Mouse (Mus musculus) forebrain, embryonic 14.5 days (tissue): ENCODE measurements around the gene Mpig6b. TPM values are rescaled to one million over a fixed set of nuclear protein-coding genes. Genes with fewer than 3 reads are reported as not detected.

ENCODE experiments used
- ATAC-seq: fragments of 200-750 bp; cut with Nextera tagmentation; 2 replicates; pipeline ENCODE4 v1.8.0; 2017; ENCODE audit warnings: mild to moderate bottlenecking, moderate library complexity
- DNase-seq: peaks from one replicate; pipeline ENCODE4 v3.0.0-alpha.2; 2015; ENCODE audit warnings: low spot score
- H3K27ac ChIP-seq: fragments of 300-500 bp; sonication (generic); 2 replicates; pipeline ENCODE4 v1.5.1; 2014; ENCODE audit warnings: low read depth, mild to moderate bottlenecking, control low read depth, low read length, moderate library complexity
- H3K27me3 ChIP-seq: fragments of 300-500 bp; sonication (generic); replicated peaks from 2 replicates; pipeline ENCODE4 v1.6.1; 2014; ENCODE audit warnings: low read length, control low read depth, mixed read lengths; ENCODE audit not compliant: control insufficient read depth, insufficient read depth
- H3K36me3 ChIP-seq: fragments of 300-500 bp; sonication (generic); 2 replicates; pipeline ENCODE4 v1.6.1; 2014; ENCODE audit warnings: low read length, control low read depth; ENCODE audit not compliant: control insufficient read depth, insufficient read depth
- H3K4me1 ChIP-seq: fragments of 300-500 bp; sonication (generic); 2 replicates; pipeline ENCODE4 v1.6.1; 2014; ENCODE audit warnings: antibody characterized with exemption, low read length, control low read depth; ENCODE audit not compliant: control insufficient read depth, insufficient read depth
- H3K4me2 ChIP-seq: fragments of 300-500 bp; sonication (generic); 2 replicates; pipeline ENCODE4 v1.6.1; 2014; ENCODE audit warnings: mild to moderate bottlenecking, control low read depth, low read length
- H3K4me3 ChIP-seq: fragments of 300-500 bp; sonication (generic); 2 replicates; pipeline ENCODE4 v1.5.1; 2014; ENCODE audit warnings: low read depth, low read length, control low read depth
- H3K9ac ChIP-seq: fragments of 300-500 bp; sonication (generic); 2 replicates; pipeline ENCODE4 v1.6.1; 2014; ENCODE audit warnings: mild to moderate bottlenecking, low read length, control low read depth, moderate library complexity
- H3K9me3 ChIP-seq: fragments of 300-500 bp; sonication (generic); replicated peaks from 2 replicates; pipeline ENCODE4 v1.6.1; 2016; ENCODE audit warnings: low read length, control low read depth, mixed read lengths; ENCODE audit not compliant: control insufficient read depth
- WGBS: fragments of 180-500 bp; shearing (Covaris S2); extraction: QIAGEN DNeasy Blood & Tissue Kit; methylation state at CpG from one replicate; pipeline ENCODE4 v1.1.7; 2014; 5-methylcytosine and 5-hydroxymethylcytosine counted together
- polyA plus RNA-seq: library from polyadenylated mRNA; unstranded; fragments of >200 nt; fragmentation: Nextera tagmentation; extraction: Ambion mirVana; gene quantifications from 2 replicates; pipeline ENCODE4 v1.2.1, GENCODE M21; 2014

Gene Mpig6b
- polyA plus RNA-seq, 1 experiment from 2014 or later = 0.42 TPM

DNA sequence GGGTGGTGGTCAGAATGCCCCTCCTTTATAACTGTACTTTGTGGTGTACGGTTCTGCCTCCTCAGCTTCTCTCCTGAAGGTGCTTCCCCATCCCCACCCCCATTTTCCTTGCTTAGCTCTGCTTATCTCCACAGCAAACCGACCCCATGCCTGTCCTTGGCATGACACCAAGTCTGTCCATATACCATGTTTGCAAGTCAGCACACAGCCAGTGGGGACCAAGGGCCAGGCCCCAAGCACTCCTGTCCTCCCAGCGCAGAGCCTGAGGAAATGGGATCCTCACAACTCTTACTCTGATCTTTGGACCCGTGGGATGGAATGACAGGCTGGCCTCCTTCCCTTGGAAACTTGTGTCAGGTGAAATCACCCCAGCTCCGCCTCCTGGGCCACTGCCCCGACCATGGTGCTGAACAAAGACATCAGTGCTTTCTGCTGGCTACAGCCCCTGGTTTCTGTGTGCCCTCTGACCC is 37.3 kb upstream of the Mpig6b start:
- Histone ChIP-seq H3K4me2 (no peak overlapping the region), H3K4me1 (no peaks in the 10 kb centered on the region), H3K36me3 (peaks cover 61% of the 10 kb centered on the region), H3K4me3 (no peak overlapping the region), H3K9ac (no peak overlapping the region), H3K27ac (no peak overlapping the region), H3K27me3 (no peaks in the 10 kb centered on the region), H3K9me3 (no peaks in the 10 kb centered on the region)
- DNase-seq (no peak), ATAC-seq (no peak)
- 73% methylated on average over 6 of the region's 6 CpGs for WGBS

DNA sequence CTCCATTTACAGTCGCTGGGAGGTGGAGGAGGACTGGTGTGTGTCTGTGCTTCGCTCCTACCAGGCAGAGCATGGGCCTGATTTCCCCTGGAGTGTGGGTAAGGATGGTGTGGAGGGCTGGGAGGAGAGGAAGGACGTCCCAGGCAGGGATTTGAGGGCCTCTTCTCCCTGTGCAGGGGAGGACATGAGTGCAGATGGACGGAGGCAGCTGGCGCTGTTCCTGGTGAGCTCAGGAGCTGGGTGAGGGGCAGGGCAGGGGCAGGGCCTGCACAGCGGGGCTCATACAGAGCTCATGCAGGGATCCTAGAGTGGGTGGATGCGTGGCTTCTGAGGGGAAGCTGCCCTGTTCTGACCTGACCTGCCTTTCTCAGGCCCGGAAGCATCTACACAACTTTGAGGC is 36.3 kb upstream of the Mpig6b start:
- no peaks in the 10 kb centered on the region for H3K4me1 ChIP-seq
- H3K9ac ChIP-seq = no peak overlapping the region
- no peak for ATAC-seq
- DNase-seq = no peak
- H3K4me3 ChIP-seq = no peak overlapping the region
- 81% methylated on average over 8 of the region's 8 CpGs for WGBS
- peaks cover 69% of the 10 kb centered on the region for H3K36me3 ChIP-seq
- no peak overlapping the region for H3K27ac ChIP-seq
- H3K9me3 ChIP-seq = no peaks in the 10 kb centered on the region
- no peak overlapping the region for H3K4me2 ChIP-seq
- H3K27me3 ChIP-seq = no peaks in the 10 kb centered on the region

DNA sequence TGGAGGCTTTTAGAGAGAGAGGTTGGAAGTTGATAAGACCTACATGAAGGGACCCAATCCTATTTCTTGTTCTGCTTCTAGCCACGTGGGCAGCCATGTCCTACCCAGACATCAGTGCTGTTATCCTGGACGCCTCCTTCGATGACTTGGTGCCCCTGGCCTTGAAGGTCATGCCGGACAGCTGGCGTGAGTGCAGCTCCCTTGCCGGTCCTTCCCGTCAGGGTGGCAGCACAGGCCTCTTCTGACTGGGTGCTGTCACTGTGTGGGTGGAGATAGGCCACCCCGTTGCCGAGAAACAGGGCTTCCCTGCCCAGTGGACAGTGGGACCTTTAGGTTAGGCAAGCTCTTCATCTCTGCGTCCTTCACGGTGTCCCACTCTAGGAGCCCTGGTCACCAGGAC is 35.2 kb upstream of the Mpig6b start:
- 93% methylated on average over 11 of the region's 11 CpGs for WGBS
- ATAC-seq = no peak
- no peak overlapping the region for H3K27ac ChIP-seq
- peaks cover 80% of the 10 kb centered on the region for H3K36me3 ChIP-seq
- no peaks in the 10 kb centered on the region for H3K4me1 ChIP-seq
- no peaks in the 10 kb centered on the region for H3K27me3 ChIP-seq
- no peak overlapping the region for H3K4me3 ChIP-seq
- no peak overlapping the region for H3K4me2 ChIP-seq
- no peaks in the 10 kb centered on the region for H3K9me3 ChIP-seq
- no peak overlapping the region for H3K9ac ChIP-seq
- no peak for DNase-seq

DNA sequence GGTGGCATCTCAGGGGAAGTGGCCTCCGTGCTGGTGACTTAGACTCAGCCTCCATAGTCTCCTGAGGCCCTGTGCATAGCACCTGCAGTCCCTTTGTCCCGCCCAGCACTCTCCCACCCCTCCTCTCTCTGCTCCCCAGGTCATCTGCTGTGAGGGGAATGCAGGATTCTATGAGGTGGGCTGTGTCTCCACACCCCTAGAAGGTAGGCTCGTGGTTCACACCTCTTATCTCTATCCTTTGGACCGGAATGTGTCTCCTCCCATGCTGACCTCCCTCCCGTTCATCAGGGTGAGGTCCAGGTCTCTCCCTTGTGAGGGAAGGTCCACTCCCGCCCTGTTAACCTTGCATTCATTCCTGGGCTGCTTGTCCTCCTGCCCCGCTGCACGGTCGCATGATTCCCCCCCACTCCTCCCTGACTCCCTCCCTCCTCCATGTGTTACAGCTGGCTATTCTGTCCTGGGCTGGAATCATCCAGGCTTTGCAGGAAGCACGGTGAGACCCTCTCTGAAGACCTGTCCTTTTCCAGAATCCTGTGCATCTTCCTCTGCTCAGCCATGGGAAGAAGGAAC is 34.3 kb upstream of the Mpig6b start:
- Histone ChIP-seq H3K36me3 (peaks cover 83% of the 10 kb centered on the region), H3K27me3 (no peaks in the 10 kb centered on the region), H3K27ac (no peak overlapping the region), H3K9me3 (no peaks in the 10 kb centered on the region), H3K4me1 (no peaks in the 10 kb centered on the region), H3K4me2 (no peak overlapping the region), H3K9ac (no peak overlapping the region), H3K4me3 (no peak overlapping the region)
- ATAC-seq (no peak), DNase-seq (no peak)
- 75% methylated on average over 10 of the region's 10 CpGs for WGBS

DNA sequence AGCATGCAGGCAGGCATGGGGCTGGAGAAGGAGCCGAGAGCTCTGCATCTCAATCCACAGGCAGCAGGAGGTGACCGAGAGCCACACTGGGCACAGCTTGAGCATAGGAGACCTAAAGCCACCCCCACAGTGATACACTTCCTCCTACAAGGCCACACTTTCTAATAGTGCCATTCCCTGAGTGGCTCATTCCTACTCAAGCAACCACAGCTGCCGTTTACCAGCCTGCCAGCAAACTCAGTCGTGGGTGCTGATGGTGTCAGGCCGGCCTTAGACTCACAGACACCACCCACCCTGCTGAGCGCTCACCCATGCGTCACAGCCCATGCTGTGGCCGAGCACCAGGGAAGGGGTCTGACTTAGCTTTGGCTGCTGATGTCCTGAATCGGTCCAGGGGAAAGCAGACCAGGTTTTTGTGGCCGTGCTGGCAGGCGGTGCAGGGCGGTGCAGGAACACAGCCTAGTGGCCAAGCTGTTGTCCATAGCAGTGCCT is 31.2 kb upstream of the Mpig6b start:
- 78% methylated on average over 12 of the region's 12 CpGs for WGBS
- no peak overlapping the region for H3K4me2 ChIP-seq
- no peaks in the 10 kb centered on the region for H3K4me1 ChIP-seq
- no peak overlapping the region for H3K4me3 ChIP-seq
- DNase-seq (no peak), ATAC-seq (no peak)
- H3K9me3 ChIP-seq = no peaks in the 10 kb centered on the region
- no peak overlapping the region for H3K9ac ChIP-seq
- peaks cover 88% of the 10 kb centered on the region for H3K36me3 ChIP-seq
- H3K27me3 ChIP-seq = no peaks in the 10 kb centered on the region
- no peak overlapping the region for H3K27ac ChIP-seq

DNA sequence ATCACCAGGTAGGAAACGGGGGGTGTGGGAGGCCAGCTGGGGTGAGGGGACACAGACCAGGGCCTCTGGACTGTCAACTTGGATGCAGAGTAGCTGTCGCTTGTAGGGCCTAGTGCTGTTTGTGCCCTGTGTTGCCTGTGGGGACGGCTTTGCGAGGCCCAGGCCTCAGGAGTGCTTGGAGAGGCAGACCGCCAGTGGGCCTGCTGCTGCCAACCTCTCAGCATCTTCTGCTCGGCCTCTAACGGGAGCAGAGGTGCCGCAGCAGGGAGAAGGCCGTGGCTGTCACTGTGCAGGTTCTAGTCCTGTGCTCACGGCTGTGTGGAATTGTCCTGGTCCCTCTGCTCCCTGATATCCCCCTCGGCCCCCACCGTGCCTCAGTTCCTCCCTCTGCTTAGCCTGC is 30.6 kb upstream of the Mpig6b start:
- Histone ChIP-seq H3K27me3 (no peaks in the 10 kb centered on the region), H3K4me2 (no peak overlapping the region), H3K4me3 (no peak overlapping the region), H3K4me1 (no peaks in the 10 kb centered on the region), H3K27ac (no peak overlapping the region), H3K9me3 (no peaks in the 10 kb centered on the region), H3K9ac (no peak overlapping the region), H3K36me3 (peaks cover 85% of the 10 kb centered on the region)
- DNase-seq = no peak
- 85% methylated on average over 12 of the region's 12 CpGs for WGBS
- ATAC-seq = no peak

DNA sequence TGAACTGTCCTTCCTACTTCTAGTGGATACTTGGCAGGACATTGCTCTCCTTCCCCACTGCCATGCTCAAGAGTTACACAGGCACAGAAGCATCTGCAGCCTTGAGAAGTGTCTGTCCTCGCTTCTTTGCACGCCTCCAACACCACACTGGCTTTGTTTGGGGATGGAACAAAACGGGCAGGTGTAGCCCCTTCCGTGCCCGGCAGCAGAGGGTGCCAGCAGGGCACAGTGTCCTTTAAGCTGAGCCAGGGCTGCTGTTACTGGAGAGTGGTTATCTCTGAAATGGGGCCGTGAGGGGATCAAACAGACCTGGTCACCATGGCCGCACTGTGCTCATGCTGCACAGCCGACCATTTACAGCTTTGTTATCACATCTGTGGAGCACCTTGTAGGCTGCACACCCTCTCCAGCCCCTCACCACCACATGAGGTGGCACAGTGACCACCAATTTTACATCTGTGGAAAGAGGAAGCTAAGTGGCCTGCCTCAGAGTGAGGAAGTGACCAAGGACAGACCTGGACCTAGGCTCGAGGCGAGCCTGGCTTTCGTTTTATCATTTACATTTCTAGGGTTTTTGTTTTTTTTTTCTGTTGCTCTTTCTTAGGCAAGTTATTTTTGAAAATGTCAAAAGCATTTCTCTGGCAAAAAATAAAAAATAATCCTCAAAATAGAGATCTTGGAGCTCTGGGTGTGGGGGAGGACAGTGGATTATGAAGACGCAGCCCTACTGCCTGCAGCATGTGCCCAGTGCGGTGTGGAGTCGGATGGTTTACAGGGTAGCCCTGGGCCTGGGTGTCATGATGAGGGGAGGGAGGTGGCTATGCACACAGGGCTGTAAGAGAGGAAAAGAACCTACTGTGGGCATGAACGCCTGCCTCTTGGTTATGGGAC is 28.7 kb upstream of the Mpig6b start:
- 93% methylated on average over 15 of the region's 15 CpGs for WGBS
- Histone ChIP-seq H3K36me3 (peaks cover 70% of the 10 kb centered on the region), H3K9me3 (no peaks in the 10 kb centered on the region), H3K4me3 (no peak overlapping the region), H3K27me3 (no peaks in the 10 kb centered on the region), H3K4me2 (no peak overlapping the region), H3K9ac (no peak overlapping the region), H3K27ac (no peak overlapping the region), H3K4me1 (peaks cover 6% of the 10 kb centered on the region)
- DNase-seq (no peak), ATAC-seq (no peak)

DNA sequence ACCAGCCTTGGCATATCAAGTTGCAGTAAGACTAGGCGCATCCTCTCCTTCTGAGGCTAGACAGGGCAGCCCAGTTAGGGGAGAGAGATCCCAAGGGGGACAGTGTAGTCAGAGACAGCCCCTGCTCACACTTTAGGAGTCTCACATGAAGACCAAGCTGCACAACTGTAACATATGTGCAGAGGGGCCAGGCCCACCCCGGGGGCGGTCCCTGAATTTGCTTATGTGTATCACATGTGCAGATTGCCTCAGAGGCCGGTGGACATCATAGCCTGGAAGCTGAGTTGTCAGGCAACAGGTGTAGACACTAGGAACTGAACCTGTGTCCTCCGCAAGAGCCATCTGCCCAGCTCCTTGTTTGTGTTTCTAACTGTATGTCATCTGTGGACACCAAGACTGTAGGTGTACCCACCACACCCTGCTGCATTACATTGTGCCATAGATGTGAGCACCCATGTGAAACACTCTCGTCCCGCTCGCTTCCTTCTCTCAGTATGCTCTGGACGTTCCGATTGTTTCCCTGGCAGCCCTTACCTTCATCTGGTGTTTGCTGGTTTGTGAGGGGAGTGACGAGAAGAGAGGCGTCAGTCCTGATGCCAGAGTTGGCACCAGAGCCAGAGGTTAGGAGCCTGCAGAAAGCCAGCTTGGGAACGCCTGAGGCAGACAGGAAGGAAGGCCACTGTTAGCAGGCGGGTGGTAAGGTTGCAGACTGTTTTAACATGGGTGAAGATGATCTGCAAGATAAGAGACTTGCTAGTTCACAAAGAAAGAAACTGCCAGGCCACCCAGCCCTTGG is 26.6 kb upstream of the Mpig6b start:
- Histone ChIP-seq H3K36me3 (peaks cover 51% of the 10 kb centered on the region), H3K9ac (no peak overlapping the region), H3K4me3 (no peak overlapping the region), H3K9me3 (no peaks in the 10 kb centered on the region), H3K4me2 (no peak overlapping the region), H3K27ac (no peak overlapping the region), H3K27me3 (no peaks in the 10 kb centered on the region), H3K4me1 (peaks cover 6% of the 10 kb centered on the region)
- WGBS = 90% methylated on average over 14 of the region's 14 CpGs
- ATAC-seq = no peak
- no peak for DNase-seq
